Mouse (Mus musculus): ENCODE measurements at regions not wholly inside any gene's neighbourhood (a gene's known extent, or its start where the extent isn't known, plus 50 kb on each side); places are given as distances from the start of the nearest gene placed in this dataset.
A peak's percentile ranks its signal among the peaks of the same experiment; 100 is the strongest.

- H3K9me3 ChIP-seq (ENCODE audit: low read length): no peaks in the 10 kb centered on the region
- TF ChIP-seq CTCF (conservative IDR thresholded peaks at IDR 0.05; ENCODE audit: low read length) (no peak), NANOG (IDR thresholded peaks at IDR 0.05; ENCODE audit: borderline replicate concordance, low read length) (no peak), POU5F1 (IDR thresholded peaks at IDR 0.05; ENCODE audit: borderline replicate concordance, low read length) (no peak)
- no peak overlapping the region for H3K4me3 ChIP-seq (replicated peaks; ENCODE audit: low read length)
- peaks cover 21% of the 10 kb centered on the region for H3K27me3 ChIP-seq (ENCODE audit: insufficient read depth, low read length)
- H3K36me3 ChIP-seq (ENCODE audit: insufficient read depth, low read length): no peaks in the 10 kb centered on the region
- 0 out of 2 replicates have a peak, but pooled peaks cover 3% of the 10 kb centered on the region for H3K4me1 ChIP-seq (replicated peaks; ENCODE audit: low read depth, low read length)
These were observed 117.5 kb downstream of the Kif26a start for GRCm38 (mm10) chr12:112263283-112264056.

- TF ChIP-seq NANOG (IDR thresholded peaks at IDR 0.05; ENCODE audit: borderline replicate concordance, low read length): no peak
- no peak for TF ChIP-seq CTCF (conservative IDR thresholded peaks at IDR 0.05; ENCODE audit: low read length)
- no peak for TF ChIP-seq POU5F1 (IDR thresholded peaks at IDR 0.05; ENCODE audit: borderline replicate concordance, low read length)
- peaks cover 21% of the 10 kb centered on the region for H3K27me3 ChIP-seq (ENCODE audit: insufficient read depth, low read length)
- H3K4me1 ChIP-seq (replicated peaks; ENCODE audit: low read depth, low read length): 0 out of 2 replicates have a peak, but pooled peaks cover 3% of the 10 kb centered on the region
- no peaks in the 10 kb centered on the region for H3K9me3 ChIP-seq (ENCODE audit: low read length)
- H3K36me3 ChIP-seq (ENCODE audit: insufficient read depth, low read length): no peaks in the 10 kb centered on the region
- H3K4me3 ChIP-seq (replicated peaks; ENCODE audit: low read length): no peak overlapping the region
These were observed 118.2 kb downstream of the Kif26a start for GRCm38 (mm10) chr12:112264201-112264600.

GRCm38 (mm10) chr12:112265289-112265969, 119.4 kb downstream of the Kif26a start:
- H3K36me3 ChIP-seq (ENCODE audit: insufficient read depth, low read length): no peaks in the 10 kb centered on the region
- no peaks in the 10 kb centered on the region for H3K9me3 ChIP-seq (ENCODE audit: low read length)
- TF ChIP-seq CTCF (conservative IDR thresholded peaks at IDR 0.05; ENCODE audit: low read length) (no peak), NANOG (IDR thresholded peaks at IDR 0.05; ENCODE audit: borderline replicate concordance, low read length) (no peak), POU5F1 (IDR thresholded peaks at IDR 0.05; ENCODE audit: borderline replicate concordance, low read length) (no peak)
- H3K27me3 ChIP-seq (ENCODE audit: insufficient read depth, low read length): peaks cover 17% of the 10 kb centered on the region
- H3K4me1 ChIP-seq (replicated peaks; ENCODE audit: low read depth, low read length): 0 out of 2 replicates have a peak, but pooled peaks cover 3% of the 10 kb centered on the region
- no peak overlapping the region for H3K4me3 ChIP-seq (replicated peaks; ENCODE audit: low read length)

- TF ChIP-seq NANOG (IDR thresholded peaks at IDR 0.05; ENCODE audit: borderline replicate concordance, low read length) (no peak), POU5F1 (IDR thresholded peaks at IDR 0.05; ENCODE audit: borderline replicate concordance, low read length) (no peak), CTCF (conservative IDR thresholded peaks at IDR 0.05; ENCODE audit: low read length) (no peak)
- H3K4me1 ChIP-seq (replicated peaks; ENCODE audit: low read depth, low read length): peaks cover 33% of the 10 kb centered on the region
- no peaks in the 10 kb centered on the region for H3K9me3 ChIP-seq (ENCODE audit: low read length)
- H3K4me3 ChIP-seq (replicated peaks; ENCODE audit: low read length): no peak overlapping the region
- H3K27me3 ChIP-seq (ENCODE audit: insufficient read depth, low read length): peaks cover 33% of the 10 kb centered on the region
- no peaks in the 10 kb centered on the region for H3K36me3 ChIP-seq (ENCODE audit: insufficient read depth, low read length)
These were observed 128.0 kb downstream of the Kif26a start for GRCm38 (mm10) chr12:112274026-112274425.

GRCm38 (mm10) chr12:112274756-112275155, 128.7 kb downstream of the Kif26a start:
- no peak overlapping the region for H3K4me3 ChIP-seq (replicated peaks; ENCODE audit: low read length)
- H3K4me1 ChIP-seq (replicated peaks; ENCODE audit: low read depth, low read length): peaks cover 33% of the 10 kb centered on the region
- TF ChIP-seq CTCF (conservative IDR thresholded peaks at IDR 0.05; ENCODE audit: low read length) (no peak), NANOG (IDR thresholded peaks at IDR 0.05; ENCODE audit: borderline replicate concordance, low read length) (no peak), POU5F1 (IDR thresholded peaks at IDR 0.05; ENCODE audit: borderline replicate concordance, low read length) (no peak)
- no peaks in the 10 kb centered on the region for H3K9me3 ChIP-seq (ENCODE audit: low read length)
- H3K36me3 ChIP-seq (ENCODE audit: insufficient read depth, low read length): no peaks in the 10 kb centered on the region
- peaks cover 39% of the 10 kb centered on the region for H3K27me3 ChIP-seq (ENCODE audit: insufficient read depth, low read length)

GRCm38 (mm10) chr12:112276651-112277050, 130.6 kb downstream of the Kif26a start:
- peaks cover 36% of the 10 kb centered on the region for H3K27me3 ChIP-seq (ENCODE audit: insufficient read depth, low read length)
- peak overlapping the region; percentile 15; the same call in 1 of the 2 replicates for H3K4me3 ChIP-seq (replicated peaks; ENCODE audit: low read length)
- H3K9me3 ChIP-seq (ENCODE audit: low read length): no peaks in the 10 kb centered on the region
- H3K4me1 ChIP-seq (replicated peaks; ENCODE audit: low read depth, low read length): peaks cover 33% of the 10 kb centered on the region
- no peaks in the 10 kb centered on the region for H3K36me3 ChIP-seq (ENCODE audit: insufficient read depth, low read length)
- TF ChIP-seq CTCF (conservative IDR thresholded peaks at IDR 0.05; ENCODE audit: low read length) (no peak), NANOG (IDR thresholded peaks at IDR 0.05; ENCODE audit: borderline replicate concordance, low read length) (no peak), POU5F1 (IDR thresholded peaks at IDR 0.05; ENCODE audit: borderline replicate concordance, low read length) (no peak)

GRCm38 (mm10) chr12:112277511-112277910, 131.5 kb downstream of the Kif26a start:
- Histone ChIP-seq H3K4me3 (replicated peaks; ENCODE audit: low read length) (peak overlapping the region; percentile 15; the same call in 1 of the 2 replicates), H3K36me3 (ENCODE audit: insufficient read depth, low read length) (no peaks in the 10 kb centered on the region), H3K9me3 (ENCODE audit: low read length) (no peaks in the 10 kb centered on the region), H3K4me1 (replicated peaks; ENCODE audit: low read depth, low read length) (peaks cover 31% of the 10 kb centered on the region), H3K27me3 (ENCODE audit: insufficient read depth, low read length) (peaks cover 36% of the 10 kb centered on the region)
- no peak for TF ChIP-seq POU5F1 (IDR thresholded peaks at IDR 0.05; ENCODE audit: borderline replicate concordance, low read length)
- TF ChIP-seq NANOG (IDR thresholded peaks at IDR 0.05; ENCODE audit: borderline replicate concordance, low read length): no peak
- TF ChIP-seq CTCF (conservative IDR thresholded peaks at IDR 0.05; ENCODE audit: low read length): no peak

GRCm38 (mm10) chr12:112285096-112285495, 139.1 kb downstream of the Kif26a start:
- Histone ChIP-seq H3K27me3 (ENCODE audit: insufficient read depth, low read length) (peaks cover 12% of the 10 kb centered on the region), H3K4me1 (replicated peaks; ENCODE audit: low read depth, low read length) (peaks cover 21% of the 10 kb centered on the region), H3K36me3 (ENCODE audit: insufficient read depth, low read length) (no peaks in the 10 kb centered on the region), H3K4me3 (replicated peaks; ENCODE audit: low read length) (peak overlapping the region; percentile 46), H3K9me3 (ENCODE audit: low read length) (no peaks in the 10 kb centered on the region)
- no peak for TF ChIP-seq POU5F1 (IDR thresholded peaks at IDR 0.05; ENCODE audit: borderline replicate concordance, low read length)
- no peak for TF ChIP-seq CTCF (conservative IDR thresholded peaks at IDR 0.05; ENCODE audit: low read length)
- no peak for TF ChIP-seq NANOG (IDR thresholded peaks at IDR 0.05; ENCODE audit: borderline replicate concordance, low read length)

Measured in E14TG2a.4 (cell line).